Mouse (Mus musculus): ENCODE data around the gene Ceacam15.
"Not testable (repeated sequence)": the region's sequence is repeated elsewhere in the genome, so short reads cannot be mapped to it uniquely, and the experiment has no call there.

Ceacam15 gene

GRCm38 (mm10) chr7:16639028-16639427 is 36.5 kb downstream of the Ceacam15 start:
- Histone ChIP-seq H3K27me3 (ENCODE audit: insufficient read depth, low read length) (no peaks in the 10 kb centered on the region), H3K9me3 (ENCODE audit: low read length) (no peaks in the 10 kb centered on the region), H3K4me1 (replicated peaks; ENCODE audit: low read depth, low read length) (0 out of 2 replicates have a peak, but pooled peaks cover 1% of the 10 kb centered on the region), H3K36me3 (ENCODE audit: insufficient read depth, low read length) (no peaks in the 10 kb centered on the region), H3K4me3 (replicated peaks; ENCODE audit: low read length) (no peak overlapping the region)
- TF ChIP-seq NANOG (IDR thresholded peaks at IDR 0.05; ENCODE audit: borderline replicate concordance, low read length): no peak
- TF ChIP-seq CTCF (conservative IDR thresholded peaks at IDR 0.05; ENCODE audit: low read length): no peak
- no peak for TF ChIP-seq POU5F1 (IDR thresholded peaks at IDR 0.05; ENCODE audit: borderline replicate concordance, low read length)

- Histone ChIP-seq H3K27me3 (ENCODE audit: insufficient read depth, low read length) (no peaks in the 10 kb centered on the region), H3K9me3 (ENCODE audit: low read length) (no peaks in the 10 kb centered on the region), H3K4me3 (replicated peaks; ENCODE audit: low read length) (no peak overlapping the region), H3K36me3 (ENCODE audit: insufficient read depth, low read length) (no peaks in the 10 kb centered on the region), H3K4me1 (replicated peaks; ENCODE audit: low read depth, low read length) (0 out of 2 replicates have a peak, but pooled peaks cover 4% of the 10 kb centered on the region)
- TF ChIP-seq NANOG (IDR thresholded peaks at IDR 0.05; ENCODE audit: borderline replicate concordance, low read length) (no peak), POU5F1 (IDR thresholded peaks at IDR 0.05; ENCODE audit: borderline replicate concordance, low read length) (no peak), CTCF (conservative IDR thresholded peaks at IDR 0.05; ENCODE audit: low read length) (no peak)
Observed at GRCm38 (mm10) chr7:16635116-16635515, 40.4 kb downstream of the Ceacam15 start.

GRCm38 (mm10) chr7:16633913-16634312 is 41.6 kb downstream of the Ceacam15 start:
- H3K27me3 ChIP-seq (ENCODE audit: insufficient read depth, low read length); H3K9me3 ChIP-seq (ENCODE audit: low read length); H3K36me3 ChIP-seq (ENCODE audit: insufficient read depth, low read length); H3K4me3 ChIP-seq (replicated peaks; ENCODE audit: low read length); H3K4me1 ChIP-seq (replicated peaks; ENCODE audit: low read depth, low read length): not testable (repeated sequence)

- Histone ChIP-seq H3K4me1 (replicated peaks; ENCODE audit: low read depth, low read length) (peaks cover 14% of the 10 kb centered on the region), H3K9me3 (ENCODE audit: low read length) (no peaks in the 10 kb centered on the region), H3K27me3 (ENCODE audit: insufficient read depth, low read length) (no peaks in the 10 kb centered on the region), H3K36me3 (ENCODE audit: insufficient read depth, low read length) (no peaks in the 10 kb centered on the region), H3K4me3 (replicated peaks; ENCODE audit: low read length) (no peak overlapping the region)
- no peak for TF ChIP-seq NANOG (IDR thresholded peaks at IDR 0.05; ENCODE audit: borderline replicate concordance, low read length)
- peak; percentile 46 for TF ChIP-seq CTCF (conservative IDR thresholded peaks at IDR 0.05; ENCODE audit: low read length)
Observed at GRCm38 (mm10) chr7:16631932-16632331, 43.6 kb downstream of the Ceacam15 start.

GRCm38 (mm10) chr7:16631025-16631424 is 44.5 kb downstream of the Ceacam15 start:
- peaks cover 14% of the 10 kb centered on the region for H3K4me1 ChIP-seq (replicated peaks; ENCODE audit: low read depth, low read length)
- H3K27me3 ChIP-seq (ENCODE audit: insufficient read depth, low read length): no peaks in the 10 kb centered on the region
- no peaks in the 10 kb centered on the region for H3K36me3 ChIP-seq (ENCODE audit: insufficient read depth, low read length)
- TF ChIP-seq POU5F1 (IDR thresholded peaks at IDR 0.05; ENCODE audit: borderline replicate concordance, low read length) (no peak), NANOG (IDR thresholded peaks at IDR 0.05; ENCODE audit: borderline replicate concordance, low read length) (no peak), CTCF (conservative IDR thresholded peaks at IDR 0.05; ENCODE audit: low read length) (no peak)
- H3K9me3 ChIP-seq (ENCODE audit: low read length): no peaks in the 10 kb centered on the region
- no peak overlapping the region for H3K4me3 ChIP-seq (replicated peaks; ENCODE audit: low read length)

GRCm38 (mm10) chr7:16629598-16630296 is 45.8 kb downstream of the Ceacam15 start:
- Histone ChIP-seq H3K36me3 (ENCODE audit: insufficient read depth, low read length) (no peaks in the 10 kb centered on the region), H3K4me3 (replicated peaks; ENCODE audit: low read length) (no peak overlapping the region), H3K27me3 (ENCODE audit: insufficient read depth, low read length) (no peaks in the 10 kb centered on the region), H3K9me3 (ENCODE audit: low read length) (no peaks in the 10 kb centered on the region), H3K4me1 (replicated peaks; ENCODE audit: low read depth, low read length) (peaks cover 16% of the 10 kb centered on the region)
- TF ChIP-seq CTCF (conservative IDR thresholded peaks at IDR 0.05; ENCODE audit: low read length): peak; percentile 73
- TF ChIP-seq NANOG (IDR thresholded peaks at IDR 0.05; ENCODE audit: borderline replicate concordance, low read length): no peak

GRCm38 (mm10) chr7:16628096-16628771 is 47.3 kb downstream of the Ceacam15 start:
- peaks cover 24% of the 10 kb centered on the region for H3K4me1 ChIP-seq (replicated peaks; ENCODE audit: low read depth, low read length)
- H3K9me3 ChIP-seq (ENCODE audit: low read length): no peaks in the 10 kb centered on the region
- H3K4me3 ChIP-seq (replicated peaks; ENCODE audit: low read length): no peak overlapping the region
- H3K27me3 ChIP-seq (ENCODE audit: insufficient read depth, low read length): no peaks in the 10 kb centered on the region
- TF ChIP-seq NANOG (IDR thresholded peaks at IDR 0.05; ENCODE audit: borderline replicate concordance, low read length) (no peak), CTCF (conservative IDR thresholded peaks at IDR 0.05; ENCODE audit: low read length) (peak; percentile 78)
- no peaks in the 10 kb centered on the region for H3K36me3 ChIP-seq (ENCODE audit: insufficient read depth, low read length)

- H3K36me3 ChIP-seq (ENCODE audit: insufficient read depth, low read length): no peaks in the 10 kb centered on the region
- no peak overlapping the region for H3K4me3 ChIP-seq (replicated peaks; ENCODE audit: low read length)
- H3K4me1 ChIP-seq (replicated peaks; ENCODE audit: low read depth, low read length): peaks cover 59% of the 10 kb centered on the region
- H3K27me3 ChIP-seq (ENCODE audit: insufficient read depth, low read length): no peaks in the 10 kb centered on the region
- TF ChIP-seq NANOG (IDR thresholded peaks at IDR 0.05; ENCODE audit: borderline replicate concordance, low read length) (0 out of 2 replicates have a peak, but pooled peaks have one; percentile 7), POU5F1 (IDR thresholded peaks at IDR 0.05; ENCODE audit: borderline replicate concordance, low read length) (no peak), CTCF (conservative IDR thresholded peaks at IDR 0.05; ENCODE audit: low read length) (no peak)
- 0 out of 2 replicates have a peak, but pooled peaks cover 4% of the 10 kb centered on the region for H3K9me3 ChIP-seq (ENCODE audit: low read length)
Observed at GRCm38 (mm10) chr7:16623687-16624086, 51.8 kb downstream of the Ceacam15 start.

GRCm38 (mm10) chr7:16623131-16623530 is 52.4 kb downstream of the Ceacam15 start:
- Histone ChIP-seq H3K4me1 (replicated peaks; ENCODE audit: low read depth, low read length) (peaks cover 61% of the 10 kb centered on the region), H3K36me3 (ENCODE audit: insufficient read depth, low read length) (no peaks in the 10 kb centered on the region), H3K9me3 (ENCODE audit: low read length) (0 out of 2 replicates have a peak, but pooled peaks cover 4% of the 10 kb centered on the region), H3K4me3 (replicated peaks; ENCODE audit: low read length) (no peak overlapping the region), H3K27me3 (ENCODE audit: insufficient read depth, low read length) (0 out of 2 replicates have a peak, but pooled peaks cover 4% of the 10 kb centered on the region)
- TF ChIP-seq NANOG (IDR thresholded peaks at IDR 0.05; ENCODE audit: borderline replicate concordance, low read length): no peak
- TF ChIP-seq POU5F1 (IDR thresholded peaks at IDR 0.05; ENCODE audit: borderline replicate concordance, low read length): no peak
- TF ChIP-seq CTCF (conservative IDR thresholded peaks at IDR 0.05; ENCODE audit: low read length): no peak

Measured in E14TG2a.4 (cell line).